Mouse (Mus musculus) layer of hippocampus, adult 18-20 months (tissue): Measurements from ENCODE around the gene Tmem184b. TPM values are rescaled to one million over a fixed set of nuclear protein-coding genes. Genes with fewer than 3 reads are reported as not detected.

Experiments used
- DNase-seq, 2 experiments: peaks; one replicate each; pipeline ENCODE4 v3.0.0; 2022; ENCODE audit warnings: low spot score in 2 of 2
- total RNA-seq, 2 experiments: library from RNA; stranded (reverse); gene quantifications; 2 replicates each; pipeline ENCODE4 v1.2.3; 2021

Gene Tmem184b
- total RNA-seq, 2 experiments from 2014 or later = 55.0 to 57.9 TPM

DNA sequence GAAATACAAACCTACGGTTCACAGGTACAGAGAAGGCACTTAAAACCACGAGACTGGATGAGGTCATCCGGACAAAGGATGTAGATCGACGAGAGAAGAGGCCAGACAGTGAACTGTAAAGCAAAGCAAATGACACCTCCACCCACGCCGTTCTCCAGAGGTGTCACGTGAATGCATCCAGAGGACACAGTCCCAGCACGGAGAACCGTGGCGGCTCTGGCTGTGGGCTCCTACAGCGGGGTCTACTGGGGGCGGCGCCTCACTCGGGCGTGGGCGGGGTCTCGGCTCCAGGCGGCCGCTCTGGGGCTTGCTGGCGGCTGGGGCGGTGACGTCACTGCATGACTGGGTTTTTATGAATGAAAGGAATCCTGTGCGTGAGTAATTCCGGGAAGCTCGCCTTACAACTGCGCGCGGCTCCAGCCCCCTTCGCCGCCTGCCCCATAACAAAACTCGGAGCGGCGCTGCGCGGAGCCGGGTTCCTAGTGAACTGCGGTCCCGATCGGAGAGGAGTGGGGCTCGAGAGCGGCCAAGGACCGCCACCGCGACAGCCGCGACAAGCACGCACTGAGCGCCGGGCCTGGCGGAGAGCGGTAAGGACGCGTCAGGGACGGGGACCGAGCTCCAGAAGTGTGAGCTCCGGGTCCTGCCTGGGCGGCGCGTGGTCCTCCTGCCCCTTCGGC, 56.1 kb downstream of the Tmem184b start:
- peak; percentile 72 to 84 for DNase-seq

GRCm38 (mm10) chr15:79346051-79346793, 57.1 kb downstream of the Tmem184b start, which contains the start of gene Maff:
Gene Maff (plus strand): TSS chr15:79346621.
- no peak for DNase-seq

- no peak for DNase-seq
Observed at GRCm38 (mm10) chr15:79344627-79345026, 58.7 kb downstream of the Tmem184b start.

DNA sequence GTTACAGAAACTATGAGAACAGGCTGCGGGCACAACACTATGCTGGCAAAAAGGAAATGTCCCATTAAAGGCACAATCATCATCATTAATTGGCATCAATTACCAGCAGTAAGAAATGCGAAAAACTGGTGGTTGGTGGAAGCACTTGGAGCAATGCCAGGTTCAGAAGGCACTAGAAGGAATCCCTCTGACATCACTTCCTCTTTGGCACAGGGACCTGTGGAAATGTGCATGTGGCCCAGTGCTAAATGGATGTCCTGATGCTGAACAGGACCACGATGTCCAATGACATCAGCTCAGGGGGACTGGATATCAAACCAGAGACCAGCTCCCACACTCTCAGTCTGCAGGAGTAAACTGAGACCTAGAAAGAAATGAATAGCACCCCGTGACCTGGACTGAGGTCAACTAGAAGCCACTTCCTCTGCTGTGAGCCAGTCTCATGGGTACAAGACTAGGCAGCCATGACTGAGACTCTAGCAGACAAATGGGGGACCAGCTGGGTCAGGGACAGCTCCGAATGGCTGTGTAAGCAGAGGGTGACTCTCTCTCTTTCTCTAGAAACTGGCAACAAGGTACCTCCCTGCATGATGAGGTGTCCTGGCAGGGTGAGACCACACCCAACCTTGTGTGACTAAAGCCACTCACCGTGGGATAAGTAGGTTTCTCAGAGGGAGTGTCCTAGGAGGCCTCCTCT, 60.6 kb downstream of the Tmem184b start:
- DNase-seq = no peak

- DNase-seq = no peak
Observed at GRCm38 (mm10) chr15:79338978-79339377, 64.4 kb downstream of the Tmem184b start.

GRCm38 (mm10) chr15:79335061-79335655, 68.2 kb downstream of the Tmem184b start:
- no peak for DNase-seq

GRCm38 (mm10) chr15:79333409-79333808, 70.0 kb downstream of the Tmem184b start:
- DNase-seq = no peak

- no peak for DNase-seq
Observed at GRCm38 (mm10) chr15:79330521-79330920, 72.8 kb downstream of the Tmem184b start.

GRCm38 (mm10) chr15:79329979-79330363, 73.4 kb downstream of the Tmem184b start:
- DNase-seq = no peak

GRCm38 (mm10) chr15:79329346-79329978, 73.9 kb downstream of the Tmem184b start:
- DNase-seq = no peak

DNA sequence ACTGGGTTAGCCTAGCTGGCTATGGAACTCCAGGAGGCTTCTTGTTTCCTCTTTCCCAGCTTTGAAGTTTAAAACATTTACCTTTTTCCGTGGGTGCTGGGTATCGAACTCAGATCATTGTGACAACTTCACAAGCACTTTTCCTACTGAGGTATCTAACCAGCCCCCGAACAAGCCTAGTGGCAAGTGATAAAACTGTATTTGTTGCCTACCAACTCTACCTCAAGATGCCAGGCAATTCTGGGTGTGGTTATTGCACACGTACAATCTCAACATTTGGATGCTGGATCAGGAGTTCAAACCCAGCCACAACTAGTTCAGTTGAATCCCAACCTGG, 74.5 kb downstream of the Tmem184b start:
- DNase-seq = no peak

GRCm38 (mm10) chr15:79328058-79328938, 75.1 kb downstream of the Tmem184b start, which contains the start of gene Pla2g6:
Gene Pla2g6 (minus strand): TSS chr15:79328390.
- peak; percentile 98 for DNase-seq

GRCm38 (mm10) chr15:79326971-79327961, 76.1 kb downstream of the Tmem184b start:
- DNase-seq = peak in 1 of 2 experiments; percentile 37

DNA sequence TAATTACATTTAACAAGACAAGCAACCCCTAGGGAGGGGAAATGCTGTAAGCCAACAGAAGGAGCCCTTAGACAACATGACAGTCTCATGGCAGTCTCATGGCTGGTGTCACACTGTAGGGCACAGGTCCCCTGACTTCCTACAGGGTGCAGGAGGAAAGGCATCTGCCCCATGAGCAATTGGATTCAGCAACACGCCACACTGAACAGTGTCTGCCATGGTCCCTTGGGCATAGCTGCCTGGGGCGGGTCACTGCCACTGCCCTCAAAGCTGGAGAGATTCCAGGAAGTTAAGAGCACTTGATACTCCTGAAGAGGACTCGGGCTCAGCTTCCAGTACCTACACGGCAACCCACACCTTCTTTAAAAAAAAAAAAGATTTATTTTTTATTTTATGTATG, 77.1 kb downstream of the Tmem184b start:
- DNase-seq = no peak

DNA sequence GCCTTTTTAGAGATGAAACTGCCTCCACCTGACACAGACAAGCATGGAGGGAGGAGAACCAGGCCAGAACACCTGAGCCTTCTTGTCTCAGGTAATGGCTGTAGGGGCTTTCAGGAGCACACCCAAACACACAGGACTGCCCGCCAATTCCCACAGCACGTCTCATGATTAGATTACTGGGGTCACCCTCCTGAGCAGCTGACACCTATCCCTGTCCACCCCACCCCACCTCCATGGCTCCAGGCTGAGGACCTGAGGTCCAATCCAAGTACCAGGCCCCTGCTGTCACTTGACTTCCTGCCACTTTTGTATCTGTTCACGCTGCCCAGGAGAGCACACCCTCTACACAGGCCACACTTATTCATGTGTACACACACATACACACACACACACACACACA, 77.6 kb downstream of the Tmem184b start:
- DNase-seq = no peak

GRCm38 (mm10) chr15:79324373-79324772, 79.0 kb downstream of the Tmem184b start:
- DNase-seq = no peak

- no peak for DNase-seq
Observed at GRCm38 (mm10) chr15:79323791-79324155, 79.6 kb downstream of the Tmem184b start.

DNA sequence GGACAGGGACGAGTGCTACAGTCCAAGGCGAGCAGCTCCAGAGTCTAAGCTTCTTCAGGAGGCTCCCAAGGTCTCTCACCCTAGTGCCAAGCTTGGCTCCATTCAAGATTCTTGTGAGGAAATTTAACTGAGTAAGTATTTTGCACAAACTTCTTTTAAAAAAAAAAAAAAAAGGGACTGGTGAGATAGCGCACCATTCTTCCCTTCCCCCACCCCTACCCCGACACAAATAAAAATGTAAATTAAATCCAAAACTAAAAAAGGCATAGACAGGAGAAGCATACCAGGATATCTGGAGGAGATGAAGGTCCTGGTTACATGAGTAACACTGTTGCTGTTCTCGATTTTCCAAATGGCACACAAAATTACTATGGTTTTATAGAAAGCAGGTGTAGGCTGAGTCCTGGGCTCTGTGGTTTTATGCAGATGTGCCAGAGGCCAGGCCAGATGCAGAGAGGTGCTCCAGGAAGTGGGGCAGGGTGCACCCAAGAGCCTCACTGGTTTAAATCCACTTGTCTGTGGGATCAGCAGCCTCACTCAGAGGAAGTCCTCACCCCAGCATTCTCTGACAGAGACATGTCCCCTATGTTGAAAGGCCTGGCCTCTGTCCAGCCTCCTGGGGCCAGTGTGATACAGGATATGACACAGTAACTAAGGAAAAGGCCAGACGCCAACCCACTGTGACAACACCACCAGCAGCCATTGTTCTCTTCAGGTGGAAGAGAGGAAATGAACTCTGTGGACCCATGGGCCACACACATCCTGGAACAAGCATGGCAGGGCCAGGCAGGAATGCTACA, 80.2 kb downstream of the Tmem184b start:
- DNase-seq = no peak
